Mouse (Mus musculus) skeletal muscle tissue, adult 2 months (tissue): ENCODE measurements around the gene Olfr1501.
"Not testable (repeated sequence)": the region's sequence is repeated elsewhere in the genome, so short reads cannot be mapped to it uniquely, and the experiment has no call there.

Source experiments
- DNase-seq: peaks from one replicate; pipeline ENCODE4 v3.0.0-alpha.2; 2012; ENCODE audit warnings: low read depth, low spot score

Olfr1501 gene

DNA sequence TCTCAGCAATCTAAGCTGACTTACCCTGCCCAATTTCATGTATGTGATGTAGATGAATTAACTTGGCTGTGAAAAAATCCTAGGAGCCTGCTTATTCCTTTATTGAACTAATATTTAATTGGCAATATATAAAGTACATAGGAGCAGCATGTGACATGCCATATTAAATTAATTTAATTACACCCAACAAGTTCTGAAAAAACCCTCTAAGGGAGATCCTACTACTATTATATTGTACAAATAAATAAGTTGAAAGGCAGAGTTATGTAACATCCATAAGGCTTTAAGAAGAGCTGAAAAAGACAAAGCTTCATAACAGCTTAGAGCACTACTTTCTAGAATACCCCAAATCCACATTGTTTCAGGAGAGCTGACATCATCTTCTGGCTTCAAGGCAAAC, at the start of gene Olfr1501:
Gene Olfr1501 (minus strand): TSS at position 101 of the 400 bp plus-strand sequence.
- DNase-seq, result not testable (repeated sequence)

GRCm38 (mm10) chr19:13897828-13898227, 47.3 kb upstream of the Olfr1501 start, which contains the start of gene Olfr1504:
Gene Olfr1504, minus strand, starts transcription at chr19:13897928.
- DNase-seq, result no peak

- no peak for DNase-seq
These were observed 11.0 kb upstream of the Olfr1501 start, which contains the start of gene Olfr1502 for GRCm38 (mm10) chr19:13861495-13861894. Gene Olfr1502, plus strand, starts transcription at chr19:13861795.

DNA sequence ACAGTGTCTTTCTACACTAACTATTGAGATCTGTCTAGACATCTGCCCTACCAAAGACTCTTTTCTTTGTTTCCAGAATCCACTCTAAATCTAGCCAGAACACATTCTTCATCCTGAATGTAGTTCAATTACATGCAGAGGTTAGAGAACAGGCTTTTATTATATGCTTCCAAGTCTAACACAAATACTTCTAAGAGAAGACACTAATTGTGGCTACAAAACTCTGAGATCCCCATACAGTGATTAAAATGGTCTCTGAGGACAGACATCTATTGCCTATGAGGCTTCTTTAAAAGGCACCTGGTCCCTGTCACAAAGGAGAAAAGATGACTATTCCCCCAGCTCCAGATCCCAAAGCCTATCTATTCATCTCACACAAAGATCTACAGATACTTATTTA, 20.1 kb downstream of the Olfr1501 start, which contains the start of gene Olfr1500:
Gene Olfr1500 (minus strand): TSS at position 101 of the 400 bp plus-strand sequence.
- DNase-seq, result no peak

- DNase-seq, result no peak
These were observed 22.0 kb downstream of the Olfr1501 start for GRCm38 (mm10) chr19:13828447-13828846.

DNA sequence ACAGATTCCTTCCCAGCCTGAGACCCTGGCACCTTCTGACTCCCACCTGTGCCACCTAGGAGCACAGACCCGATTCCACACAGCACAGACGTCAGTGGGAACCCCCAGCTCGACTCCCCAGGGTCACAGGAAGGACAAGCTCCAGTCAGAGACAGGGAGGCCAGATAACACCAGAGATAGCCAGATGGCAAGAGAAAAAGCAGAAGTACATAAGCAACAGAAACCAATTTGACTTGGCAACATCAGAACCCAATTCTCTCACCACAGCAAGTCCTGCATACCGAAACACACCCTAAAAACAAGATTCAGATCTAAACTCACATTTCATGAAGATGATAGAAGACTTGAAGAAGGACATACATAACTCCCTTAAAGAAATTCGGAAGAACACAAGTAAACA, 29.6 kb downstream of the Olfr1501 start:
- DNase-seq, result no peak

- DNase-seq, result no peak
These were observed 31.1 kb downstream of the Olfr1501 start, which contains the start of gene Olfr1499 for GRCm38 (mm10) chr19:13819347-13819746. Gene Olfr1499, minus strand, starts transcription at chr19:13819447.

DNA sequence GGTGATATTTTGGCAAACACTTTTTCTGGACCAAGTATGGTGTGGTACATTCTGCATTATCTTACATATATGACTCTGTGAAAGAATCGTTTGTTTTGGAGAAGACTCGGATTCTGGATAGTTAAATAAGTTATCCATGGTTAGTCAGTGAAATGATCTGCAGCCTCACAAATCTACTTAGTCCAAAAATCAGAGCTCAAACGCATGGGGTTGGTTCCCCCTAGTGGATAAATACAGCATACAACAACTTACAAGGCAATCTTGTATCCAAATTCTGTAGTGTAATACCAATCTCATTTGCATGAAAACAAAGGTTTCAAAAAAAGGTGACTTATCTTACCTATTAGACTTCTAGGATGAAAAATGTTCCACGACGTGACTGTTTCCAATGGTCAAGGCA, 31.7 kb downstream of the Olfr1501 start:
- no peak for DNase-seq

GRCm38 (mm10) chr19:13812823-13813222, 37.7 kb downstream of the Olfr1501 start:
- DNase-seq, result no peak

DNA sequence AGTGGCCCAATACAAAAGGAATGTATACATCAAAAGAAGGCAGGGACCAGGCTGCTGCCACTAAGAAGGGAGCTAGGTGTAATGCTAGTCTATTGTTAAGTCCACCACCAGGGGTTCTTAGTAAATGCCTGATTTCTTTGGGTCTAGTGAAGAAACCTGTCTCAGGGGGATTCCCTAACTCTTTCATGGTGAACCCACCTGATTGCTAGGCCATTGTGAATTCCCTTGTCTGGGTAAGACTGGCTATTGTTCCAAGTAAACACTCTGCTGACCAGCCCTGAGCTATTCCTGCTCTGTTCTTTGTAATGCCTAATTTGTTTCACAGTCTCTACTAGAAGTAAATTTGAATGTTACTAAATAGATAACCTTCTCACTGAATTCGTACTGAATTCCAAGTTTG, 45.0 kb downstream of the Olfr1501 start:
- not testable (repeated sequence) for DNase-seq

GRCm38 (mm10) chr19:13798102-13798501, 52.4 kb downstream of the Olfr1501 start, which contains the start of gene Olfr1497:
Gene Olfr1497, minus strand, starts transcription at chr19:13798202.
- no peak for DNase-seq
